Mouse (Mus musculus) lung, postnatal 0 days (tissue): ENCODE results near the gene Ankrd9.

Source experiments
- CTCF ChIP-seq: IDR thresholded peaks from 2 replicates; pipeline ENCODE4 v1.5.1; 2016; ENCODE audit warnings: antibody characterized with exemption, mild to moderate bottlenecking
- EP300 ChIP-seq: IDR thresholded peaks from 2 replicates; pipeline ENCODE4 v1.6.1; 2016; ENCODE audit warnings: antibody characterized with exemption, mild to moderate bottlenecking, control low read depth

DNA sequence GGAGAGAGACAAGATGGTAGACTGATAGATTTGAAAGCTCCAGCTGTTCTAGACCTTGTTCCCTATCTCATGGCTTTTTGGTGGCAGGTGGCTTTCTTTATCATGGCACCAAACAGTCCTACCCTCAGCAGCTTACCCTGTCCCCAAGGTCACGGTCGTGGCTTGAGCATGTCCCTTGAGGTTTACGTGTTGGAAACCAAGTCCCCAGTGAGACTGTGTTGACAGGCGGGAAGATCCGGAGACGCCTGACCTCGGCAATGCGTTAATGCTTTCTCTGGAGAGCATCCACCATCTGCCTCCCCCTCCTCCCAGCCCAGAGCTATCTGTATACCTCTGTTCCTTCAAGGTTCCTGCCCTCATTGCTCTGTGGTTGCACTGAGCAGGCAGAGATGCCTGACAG is 4.9 kb upstream of the Ankrd9 start:
- TF ChIP-seq CTCF, result no peak
- TF ChIP-seq EP300, result no peak
